Mouse (Mus musculus) liver, embryonic 14.5 days (tissue): ENCODE data around the gene Fat2. TPM values are rescaled to one million over a fixed set of nuclear protein-coding genes. Genes with fewer than 3 reads are reported as not detected.

Experiments
- ATAC-seq: fragments of 200-750 bp; cut with Nextera tagmentation; 2 replicates; pipeline ENCODE4 v1.8.0; 2017; ENCODE audit warnings: moderate number of reproducible peaks, mild to moderate bottlenecking, moderate library complexity; ENCODE audit not compliant: insufficient read depth
- DNase-seq, 3 experiments: peaks; one replicate each; pipeline ENCODE4 v3.0.0-alpha.2; 2012 to 2013; ENCODE audit warnings: low read depth in 3 of 3, low spot score in 3 of 3
- H3K27ac ChIP-seq: fragments of 300-500 bp; sonication (generic); 2 replicates; pipeline ENCODE4 v1.5.1; 2014; ENCODE audit warnings: moderate library complexity, mild to moderate bottlenecking, control low read depth, inconsistent platforms
- H3K27me3 ChIP-seq: fragments of 300-500 bp; sonication (generic); 2 replicates; pipeline ENCODE4 v1.6.1; 2014; ENCODE audit warnings: mild to moderate bottlenecking, low read length, moderate library complexity; ENCODE audit not compliant: control insufficient read depth, insufficient read depth
- H3K36me3 ChIP-seq: fragments of 300-500 bp; sonication (generic); replicated peaks from 2 replicates; pipeline ENCODE4 v1.6.1; 2014; ENCODE audit warnings: low read depth; ENCODE audit not compliant: control insufficient read depth, insufficient read depth
- H3K4me1 ChIP-seq, 2 experiments: fragments of 200-500 bp in 1 of 2; fragments of 300-500 bp in 1 of 2; sonication (generic) in 1 of 2; replicated peaks; 2 replicates each; pipeline ENCODE4 v1.6.1; 2012 to 2014; ENCODE audit warnings: antibody characterized with exemption in 1 of 2, inconsistent platforms in 1 of 2, low read length in 1 of 2; ENCODE audit not compliant: control insufficient read depth in 2 of 2, insufficient read depth in 2 of 2
- H3K4me2 ChIP-seq: fragments of 300-500 bp; sonication (generic); 2 replicates; pipeline ENCODE4 v1.6.1; 2014; ENCODE audit warnings: low read depth, mild to moderate bottlenecking, control low read depth, moderate library complexity
- H3K4me3 ChIP-seq, 2 experiments: fragments of 200-500 bp in 1 of 2; fragments of 300-500 bp in 1 of 2; sonication (generic) in 1 of 2; 2 replicates each; pipeline ENCODE4 v1.5.1; 2012 to 2014; ENCODE audit warnings: low read depth in 2 of 2, low read length in 2 of 2, mild to moderate bottlenecking in 2 of 2, control low read depth in 1 of 2, inconsistent platforms in 1 of 2, moderate library complexity in 1 of 2; ENCODE audit not compliant: insufficient read depth in 1 of 2
- H3K9ac ChIP-seq: fragments of 300-500 bp; sonication (generic); replicated peaks from 2 replicates; pipeline ENCODE4 v1.6.1; 2014; ENCODE audit warnings: mild to moderate bottlenecking, control low read depth, moderate library complexity
- H3K9me3 ChIP-seq: fragments of 300-500 bp; sonication (generic); 2 replicates; pipeline ENCODE4 v1.6.1; 2016; ENCODE audit warnings: low read length, mixed read lengths; ENCODE audit not compliant: control insufficient read depth
- CTCF ChIP-seq: IDR thresholded peaks from 2 replicates; pipeline ENCODE4 v1.5.1; 2016; ENCODE audit warnings: antibody characterized with exemption, low read depth, control low read depth
- EP300 ChIP-seq: IDR thresholded peaks from 2 replicates; pipeline ENCODE4 v1.6.1; 2016; ENCODE audit warnings: antibody characterized with exemption, low read depth
- WGBS: fragments of 180-500 bp; shearing (Covaris S2); extraction: QIAGEN DNeasy Blood & Tissue Kit; methylation state at CpG from one replicate; pipeline ENCODE4 v1.1.7; 2014; ENCODE audit not compliant: insufficient replicate concordance; 5-methylcytosine and 5-hydroxymethylcytosine counted together
- polyA plus RNA-seq, 2 experiments: library from polyadenylated mRNA; depleted of rRNA in 1 of 2; stranded (reverse) in 1 of 2; unstranded in 1 of 2; fragments of >200 nt; fragmentation: Nextera tagmentation in 1 of 2; extraction: Ambion mirVana in 1 of 2; gene quantifications; 2 replicates each; pipeline versions ENCODE4 v1.2.1 to v1.2.3; 2012 to 2014

The Fat2 gene
- polyA plus RNA-seq (2012; rRNA removed) (under 0.01 TPM in 1 of 2 replicates, not detected in the other), polyA plus RNA-seq (2014; fragmentation: Nextera tagmentation; extraction: Ambion mirVana) (not detected in 2 replicates)

DNA sequence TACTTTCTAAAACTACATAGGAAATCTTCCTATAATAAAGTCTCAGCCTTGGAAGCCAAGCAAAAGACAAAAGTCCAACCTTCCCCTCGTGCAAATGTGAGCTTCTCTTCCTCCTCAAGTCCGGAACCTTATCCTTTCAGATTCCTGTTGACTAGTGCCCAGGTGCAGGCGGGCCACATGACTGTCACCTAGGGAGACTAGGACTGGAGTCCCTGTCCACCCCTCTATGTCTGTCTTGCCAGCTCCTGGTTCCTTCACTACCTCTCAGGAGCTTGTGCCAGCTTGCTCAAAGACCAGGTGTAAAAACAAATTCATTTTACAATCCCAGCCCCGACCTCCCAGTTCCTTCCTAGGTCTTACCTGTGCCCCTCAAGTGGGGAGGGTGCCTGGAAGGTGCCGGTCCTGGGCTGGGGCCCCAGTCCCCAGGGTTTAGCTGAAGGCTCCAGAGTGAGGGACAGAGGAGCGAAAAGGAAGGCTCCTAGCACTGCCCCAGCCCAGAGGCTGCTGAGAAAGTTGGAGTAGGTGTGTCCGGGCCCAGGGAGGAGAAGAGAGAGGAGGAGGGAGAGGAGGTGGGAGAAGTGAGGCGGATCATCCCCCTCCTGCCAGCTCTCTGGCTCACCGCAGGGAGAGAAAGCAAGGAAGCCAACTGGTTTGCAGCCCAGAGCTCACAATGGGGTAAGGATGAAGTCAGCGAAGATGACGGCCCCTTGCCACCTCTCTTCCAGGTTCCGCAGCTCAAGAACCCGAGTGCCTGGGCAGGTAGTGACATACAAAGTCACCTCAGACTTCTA, at the start of gene Fat2:
Gene Fat2, minus strand, starts transcription at position 464 of the 791 bp plus-strand sequence.
- Histone ChIP-seq H3K36me3 (no peaks in the 10 kb centered on the region), H3K27me3 (no peaks in the 10 kb centered on the region), H3K27ac (no peak within 1 kb of the TSS), H3K4me3 (no peak within 1 kb of the TSS), H3K9ac (no peak within 1 kb of the TSS), H3K4me1 (no peaks in the 10 kb centered on the region), H3K4me2 (no peak within 1 kb of the TSS), H3K9me3 (no peaks in the 10 kb centered on the region)
- ATAC-seq: no peak
- DNase-seq: no peak
- no peak for TF ChIP-seq EP300
- TF ChIP-seq CTCF: no peak
- 31% methylated on average over 13 of the region's 13 CpGs for WGBS

DNA sequence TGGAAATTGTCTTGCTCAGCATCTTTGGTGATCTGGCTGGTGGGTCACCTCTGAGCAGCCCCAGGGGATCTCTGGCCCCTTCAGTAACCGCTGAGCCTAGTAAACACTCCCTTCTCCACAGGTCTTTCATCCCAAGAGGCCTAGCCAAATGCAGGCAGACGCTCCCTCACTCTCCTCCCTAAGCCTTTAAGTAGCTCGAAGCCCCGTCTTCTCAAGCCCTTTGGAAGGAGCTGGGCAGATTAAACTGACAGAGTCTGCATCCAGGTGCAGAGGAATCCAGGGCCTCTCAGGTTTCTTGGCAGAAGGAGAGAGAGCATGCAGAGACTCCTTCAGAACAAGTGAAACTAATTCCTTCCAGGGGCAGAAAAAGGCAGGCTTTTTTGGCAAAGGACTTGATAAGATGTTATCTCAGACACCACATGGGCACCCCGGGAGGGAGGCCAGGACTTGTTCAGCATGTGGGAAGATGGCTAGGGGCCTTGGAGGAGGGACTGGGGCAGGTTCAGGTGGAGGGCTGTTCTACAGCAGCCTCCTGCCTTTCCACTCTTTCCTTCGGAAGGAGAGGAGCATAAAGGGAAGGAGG, 47.2 kb upstream of the Fat2 start:
- 35% methylated on average over 6 of the region's 6 CpGs for WGBS

DNA sequence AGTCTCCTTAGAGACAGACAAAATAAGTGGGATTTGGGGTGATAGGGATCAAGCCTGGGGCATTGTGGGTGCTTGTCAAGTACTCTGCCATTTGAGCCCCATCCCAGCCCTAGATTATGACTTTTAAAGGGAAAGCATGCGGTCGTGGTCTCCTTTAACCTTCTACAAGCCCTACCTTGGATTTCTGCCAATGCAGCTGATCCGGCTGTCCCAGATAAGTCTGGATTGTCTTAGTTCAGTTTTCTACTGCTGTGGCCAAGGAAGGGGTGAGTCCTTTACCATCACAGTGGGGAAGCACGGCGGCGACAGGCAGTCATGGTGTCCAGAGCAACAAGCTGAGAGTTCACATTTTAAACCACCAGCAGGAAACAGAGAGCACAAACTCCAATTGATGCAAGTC, 44.5 kb upstream of the Fat2 start:
- Histone ChIP-seq H3K9ac (no peak overlapping the region), H3K4me1 (no peaks in the 10 kb centered on the region), H3K9me3 (no peaks in the 10 kb centered on the region), H3K36me3 (no peaks in the 10 kb centered on the region), H3K27ac (no peak overlapping the region), H3K27me3 (no peaks in the 10 kb centered on the region), H3K4me2 (no peak overlapping the region), H3K4me3 (no peak overlapping the region)
- TF ChIP-seq CTCF: no peak
- TF ChIP-seq EP300: no peak
- WGBS: 51% methylated on average over 6 of the region's 6 CpGs
- ATAC-seq: no peak
- no peak for DNase-seq

More for the DNA sequence above, 47.2 kb upstream of the Fat2 start:
- no peak for TF ChIP-seq CTCF
- no peak for TF ChIP-seq EP300
- ATAC-seq: no peak
- Histone ChIP-seq H3K27me3 (no peaks in the 10 kb centered on the region), H3K4me1 (no peaks in the 10 kb centered on the region), H3K9me3 (no peaks in the 10 kb centered on the region), H3K27ac (no peak overlapping the region), H3K36me3 (no peaks in the 10 kb centered on the region), H3K4me3 (no peak overlapping the region), H3K4me2 (no peak overlapping the region), H3K9ac (no peak overlapping the region)
- DNase-seq: no peak

DNA sequence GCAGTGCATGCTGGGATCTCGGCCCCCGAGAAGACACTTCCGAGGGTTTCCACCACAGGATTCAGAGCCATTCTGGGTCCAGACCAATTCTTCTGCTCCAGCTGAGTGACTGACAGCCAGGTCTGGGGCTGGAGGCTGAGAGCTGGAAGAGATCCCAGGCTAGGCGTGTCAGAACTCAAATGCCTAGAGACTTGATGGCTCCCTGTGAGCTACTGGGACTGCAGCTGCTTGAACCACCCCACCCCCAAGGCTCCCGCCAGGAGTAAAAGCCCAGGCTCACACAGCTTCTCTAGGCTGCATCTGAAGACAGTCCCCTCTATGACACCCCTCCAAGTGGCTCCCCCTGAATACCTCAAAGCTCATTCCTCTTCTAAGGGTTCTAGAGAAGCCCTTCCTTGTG, 42.0 kb upstream of the Fat2 start:
- Histone ChIP-seq H3K9me3 (no peaks in the 10 kb centered on the region), H3K36me3 (no peaks in the 10 kb centered on the region), H3K4me3 (no peak overlapping the region), H3K27ac (no peak overlapping the region), H3K27me3 (no peaks in the 10 kb centered on the region), H3K4me2 (no peak overlapping the region), H3K4me1 (no peaks in the 10 kb centered on the region), H3K9ac (no peak overlapping the region)
- 51% methylated on average over 5 of the region's 5 CpGs for WGBS
- TF ChIP-seq CTCF (no peak), EP300 (no peak)
- DNase-seq: no peak
- no peak for ATAC-seq

DNA sequence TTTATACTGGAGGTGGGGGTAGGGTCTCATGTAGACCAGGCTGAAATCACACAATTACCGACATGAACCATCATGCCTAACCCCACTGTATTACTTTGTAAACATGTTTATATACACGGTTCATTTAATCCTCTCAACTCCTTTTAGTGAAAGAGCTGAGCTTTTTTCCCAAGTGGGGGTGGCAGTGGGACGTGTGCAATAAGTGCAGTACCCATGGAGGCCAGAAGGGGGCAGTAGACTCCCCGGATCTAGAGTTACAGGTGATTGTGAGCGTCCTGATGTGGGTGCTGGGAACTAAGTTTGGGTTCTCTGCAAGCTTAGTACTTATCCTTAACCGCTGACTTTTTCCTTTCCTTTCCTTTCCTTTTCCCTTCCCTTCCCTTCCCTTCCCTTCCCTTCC, 37.5 kb upstream of the Fat2 start:
- Histone ChIP-seq H3K4me1 (no peaks in the 10 kb centered on the region), H3K4me2 (no peak overlapping the region), H3K9me3 (no peaks in the 10 kb centered on the region), H3K27ac (no peak overlapping the region), H3K36me3 (no peaks in the 10 kb centered on the region), H3K4me3 (no peak overlapping the region), H3K27me3 (no peaks in the 10 kb centered on the region), H3K9ac (no peak overlapping the region)
- no peak for TF ChIP-seq EP300
- TF ChIP-seq CTCF: peak; percentile 85
- 36% methylated on average over 6 of the region's 6 CpGs for WGBS
- ATAC-seq (no peak), DNase-seq (peak in 2 of 3 experiments; percentile 4 to 22)
